Mouse (Mus musculus): ENCODE data around the gene Ptbp1.
A peak's percentile ranks its signal among the peaks of the same experiment; 100 is the strongest.

Ptbp1 gene

DNA sequence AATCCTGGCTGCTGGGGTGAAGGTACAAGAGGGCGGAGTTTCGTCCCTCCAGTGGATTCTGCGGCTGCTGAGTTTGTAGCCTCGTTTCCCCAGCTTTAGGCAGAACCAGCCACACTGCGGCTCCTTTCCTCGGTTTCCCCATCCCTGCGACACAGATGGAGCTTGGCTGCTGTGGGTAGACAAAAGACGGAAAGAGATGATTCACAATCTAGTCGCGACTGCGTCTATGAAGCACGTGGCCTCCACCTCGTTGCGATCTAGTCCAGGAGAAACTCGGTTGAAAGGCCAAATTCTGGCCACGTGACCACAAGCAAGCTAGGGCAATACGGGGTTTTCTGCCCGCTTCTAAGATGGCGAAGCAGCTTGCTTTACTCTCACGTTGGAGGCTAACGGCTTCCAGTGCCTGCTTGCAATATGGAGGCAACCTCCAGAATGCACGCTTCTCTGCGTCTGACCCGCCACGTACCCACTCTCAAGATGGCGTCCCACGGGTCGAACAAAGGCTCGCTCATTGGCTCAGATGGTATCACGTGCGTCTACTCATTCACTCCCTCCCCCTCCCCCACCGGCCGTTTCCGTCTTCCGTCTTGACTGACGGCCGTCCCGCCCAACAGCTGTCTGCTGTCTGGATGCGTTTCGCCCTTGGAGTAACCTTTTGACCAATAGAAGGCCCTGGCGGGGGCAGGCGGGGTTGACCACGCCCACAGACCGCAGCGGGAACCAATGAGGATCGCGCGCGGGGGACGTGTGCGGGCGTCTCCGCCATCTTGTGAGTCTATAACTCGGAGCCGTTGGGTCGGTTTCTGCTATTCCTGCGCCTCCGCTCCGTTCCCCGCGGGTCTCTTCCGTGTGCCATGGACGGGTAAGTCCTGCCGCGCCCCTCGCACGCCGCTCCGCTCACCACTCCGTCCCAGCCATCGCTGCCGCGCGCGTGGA, at the start of gene Ptbp1:
Gene Ptbp1 (plus strand): TSS at position 568 of the 936 bp plus-strand sequence.
- DNase-seq (ENCODE audit: low read depth) = peak; percentile 100

DNA sequence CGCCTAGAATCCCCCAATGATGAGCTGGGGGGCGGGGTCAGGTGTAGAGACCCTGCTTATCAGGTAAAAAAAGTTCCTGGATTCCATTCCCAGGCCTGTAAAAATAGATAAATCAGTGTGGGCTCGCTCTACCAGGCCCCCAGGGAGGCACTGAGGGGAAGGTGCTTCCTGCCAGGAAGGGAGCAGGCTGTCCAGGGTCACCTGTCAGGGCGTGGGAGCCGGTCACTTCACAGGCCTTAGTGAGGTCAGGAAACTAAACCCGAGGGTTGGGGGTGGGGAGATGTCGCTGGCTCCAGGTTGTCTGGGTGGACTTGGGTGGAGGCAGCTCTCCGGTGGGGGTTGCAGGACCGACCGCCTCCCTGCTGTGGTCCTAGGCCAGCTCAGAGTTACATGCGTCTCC, 48.6 kb upstream of the Ptbp1 start:
- no peak for DNase-seq (ENCODE audit: low read depth)

GRCm38 (mm10) chr10:79806331-79806730, 47.9 kb upstream of the Ptbp1 start:
- no peak for DNase-seq (ENCODE audit: low read depth)

DNA sequence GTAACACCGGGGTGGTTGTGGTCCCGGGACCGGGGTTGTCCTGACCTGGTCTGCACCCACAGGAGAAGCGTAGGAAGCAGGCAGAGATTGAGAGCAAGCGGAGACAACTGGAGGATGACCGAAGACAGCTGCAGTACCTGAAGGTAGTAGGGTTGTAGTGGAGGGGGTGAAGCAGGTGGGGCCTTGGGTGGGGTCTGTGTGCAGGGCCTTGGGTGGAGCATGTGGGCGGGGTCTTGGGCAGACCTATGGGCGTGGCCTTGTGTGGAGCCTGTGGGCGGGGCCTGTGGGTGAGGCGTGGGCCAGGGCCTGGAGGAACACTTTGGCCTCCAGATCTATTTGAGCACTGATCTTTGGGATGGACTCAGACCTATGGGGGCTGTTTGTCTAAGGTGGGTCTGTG, 47.3 kb upstream of the Ptbp1 start:
- DNase-seq (ENCODE audit: low read depth) = no peak

DNA sequence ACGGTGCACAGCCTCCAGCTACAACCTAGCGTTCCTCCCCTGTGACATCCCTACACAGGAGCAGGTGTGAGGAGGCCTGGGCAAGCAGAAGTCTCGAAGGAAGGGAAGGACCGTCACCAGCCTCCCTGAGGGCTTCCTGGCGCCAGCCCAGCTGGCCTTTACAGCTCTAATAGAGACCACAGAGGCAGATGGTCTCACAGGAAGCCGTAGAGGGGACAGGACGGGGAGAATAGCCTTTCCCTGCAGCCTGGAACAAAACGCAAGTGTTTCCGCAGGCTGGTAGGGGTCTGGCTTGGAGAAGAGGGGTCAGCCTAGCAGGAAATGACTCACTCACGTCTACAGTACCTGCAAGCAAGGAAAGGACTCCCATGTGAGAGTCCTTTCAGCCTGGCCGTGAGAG, 46.4 kb upstream of the Ptbp1 start:
- DNase-seq (ENCODE audit: low read depth) = no peak

DNA sequence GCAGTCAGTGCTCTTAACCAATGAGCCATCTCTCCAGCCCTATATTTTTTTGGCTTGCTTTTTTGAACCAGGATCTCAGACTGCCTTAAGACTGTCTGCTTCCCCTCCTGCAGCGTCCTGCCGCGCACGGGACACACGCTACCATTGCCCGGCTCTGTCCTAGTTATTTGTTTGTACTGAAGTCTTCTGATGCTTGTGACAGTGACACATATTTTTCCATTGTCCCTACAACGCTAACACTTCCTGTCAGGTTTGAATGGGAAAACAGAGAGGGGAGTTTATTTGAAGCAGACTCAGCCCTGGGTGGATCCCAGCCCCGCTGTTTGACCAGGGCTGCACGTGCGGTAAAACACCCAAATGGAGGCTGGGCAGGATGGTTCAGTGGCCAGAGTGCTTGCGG, 45.5 kb upstream of the Ptbp1 start:
- DNase-seq (ENCODE audit: low read depth) = no peak

DNA sequence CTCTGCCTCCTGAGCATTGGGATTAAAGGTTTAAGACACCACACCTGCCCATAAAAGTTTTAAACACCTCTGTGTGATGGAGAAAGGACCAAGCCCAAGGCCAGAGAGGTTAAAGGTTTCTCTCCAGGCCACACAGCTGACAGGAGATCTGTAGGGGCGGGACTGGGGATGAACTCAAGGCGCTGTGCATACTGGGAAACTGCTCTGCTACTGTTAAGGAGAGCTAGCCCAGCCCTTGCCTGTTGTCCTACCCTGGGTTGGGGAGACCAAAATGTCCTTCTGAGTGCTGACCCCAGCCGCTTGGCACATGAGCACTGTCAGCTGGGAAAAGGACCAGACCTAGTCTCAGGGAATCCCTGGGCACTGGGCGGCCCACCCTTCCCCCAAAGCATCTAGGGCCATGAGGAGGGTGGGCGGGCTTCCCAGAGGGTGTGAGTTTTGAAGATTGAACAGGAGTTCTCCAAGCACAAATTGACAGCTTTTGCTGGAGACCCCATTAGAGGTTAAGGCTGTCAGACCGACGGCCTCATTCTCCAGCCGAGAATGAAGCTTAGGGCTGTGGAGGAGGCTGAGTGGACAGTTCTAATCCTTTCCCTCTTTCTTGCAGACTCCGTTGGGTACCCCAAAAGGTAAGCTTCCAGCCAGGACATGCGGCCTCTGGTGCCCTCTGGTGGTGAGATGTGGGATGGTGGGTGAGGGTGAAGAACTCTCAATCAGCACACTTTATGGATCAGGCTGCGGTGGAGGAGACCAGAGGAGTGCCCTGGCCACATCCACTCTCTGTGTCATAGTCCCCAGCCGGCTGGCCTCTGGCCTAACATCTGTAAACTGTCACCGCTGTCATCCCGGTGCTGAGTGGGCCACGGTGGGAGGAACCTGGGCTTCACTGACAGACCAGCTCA, 42.2 kb upstream of the Ptbp1 start:
- no peak for DNase-seq (ENCODE audit: low read depth)

GRCm38 (mm10) chr10:79814271-79814842, 39.9 kb upstream of the Ptbp1 start:
- DNase-seq (ENCODE audit: low read depth) = no peak

DNA sequence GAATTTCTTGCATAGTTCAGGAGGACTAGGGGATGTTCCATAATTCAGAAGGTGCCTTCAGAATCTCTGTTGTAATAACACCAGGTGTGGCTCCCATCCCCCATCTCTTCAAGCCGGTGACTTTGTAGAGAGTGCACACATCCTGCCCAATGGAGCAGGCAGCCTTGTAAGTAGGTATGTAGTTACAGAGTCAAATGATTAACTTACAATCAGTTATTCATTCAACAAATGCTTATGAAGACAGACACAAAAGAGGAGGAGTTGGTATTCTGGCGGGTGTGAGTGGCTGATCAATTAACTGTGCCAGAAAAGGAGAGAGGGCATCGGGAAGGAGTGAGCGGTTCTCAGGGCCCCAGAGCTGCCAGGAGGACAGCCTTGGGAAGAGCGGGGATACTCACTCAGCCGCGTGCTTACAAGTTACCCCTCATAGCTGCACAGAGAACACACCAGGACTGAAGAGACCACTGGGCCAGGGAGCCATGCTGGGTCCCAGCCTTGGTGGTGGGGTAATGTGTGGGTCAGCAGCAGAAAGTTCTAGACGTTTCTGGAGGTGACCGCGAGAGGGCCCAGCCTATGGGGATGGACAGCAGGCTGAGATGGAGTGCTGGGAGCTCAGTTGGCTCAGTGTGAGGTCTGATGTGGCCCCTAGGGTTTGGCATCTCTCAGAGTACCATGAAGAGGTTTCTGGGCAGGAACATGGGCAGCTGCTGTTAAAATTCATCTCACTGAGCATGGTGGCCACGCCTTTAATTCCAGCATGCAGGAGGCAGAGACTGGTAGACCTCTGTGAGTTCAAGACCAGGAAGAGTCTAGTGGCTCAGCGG, 38.3 kb upstream of the Ptbp1 start:
- no peak for DNase-seq (ENCODE audit: low read depth)

GRCm38 (mm10) chr10:79817111-79817510, 37.1 kb upstream of the Ptbp1 start:
- DNase-seq (ENCODE audit: low read depth) = no peak

GRCm38 (mm10) chr10:79818225-79818624, 36.0 kb upstream of the Ptbp1 start:
- DNase-seq (ENCODE audit: low read depth) = no peak

GRCm38 (mm10) chr10:79819606-79820005, 34.6 kb upstream of the Ptbp1 start:
- DNase-seq (ENCODE audit: low read depth) = no peak

- DNase-seq (ENCODE audit: low read depth) = no peak
Measured at GRCm38 (mm10) chr10:79820277-79820676, 34.0 kb upstream of the Ptbp1 start.

DNA sequence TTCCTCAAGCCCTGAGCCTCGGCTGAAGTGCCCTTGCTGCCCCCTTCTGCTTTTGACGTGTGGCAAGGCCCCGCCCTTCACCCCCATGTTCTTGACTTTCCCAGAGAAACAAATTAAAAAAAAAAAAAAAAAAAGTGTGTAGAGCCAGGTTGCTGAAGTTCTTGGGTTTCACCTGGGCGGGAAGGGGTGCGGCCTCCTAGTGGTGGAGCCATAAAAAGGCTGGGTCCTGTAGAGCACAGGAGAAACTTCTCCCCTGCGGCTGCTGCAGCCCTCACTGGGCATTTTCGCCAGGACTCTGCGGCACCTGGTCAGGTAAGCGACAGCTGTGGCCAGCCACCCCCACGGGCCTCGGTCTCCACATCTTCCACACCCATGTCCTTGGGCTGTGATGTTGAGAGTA, 33.4 kb upstream of the Ptbp1 start, which contains the start of gene Misp:
Gene Misp (plus strand): TSS at position 208 of the 400 bp plus-strand sequence.
- no peak for DNase-seq (ENCODE audit: low read depth)

DNA sequence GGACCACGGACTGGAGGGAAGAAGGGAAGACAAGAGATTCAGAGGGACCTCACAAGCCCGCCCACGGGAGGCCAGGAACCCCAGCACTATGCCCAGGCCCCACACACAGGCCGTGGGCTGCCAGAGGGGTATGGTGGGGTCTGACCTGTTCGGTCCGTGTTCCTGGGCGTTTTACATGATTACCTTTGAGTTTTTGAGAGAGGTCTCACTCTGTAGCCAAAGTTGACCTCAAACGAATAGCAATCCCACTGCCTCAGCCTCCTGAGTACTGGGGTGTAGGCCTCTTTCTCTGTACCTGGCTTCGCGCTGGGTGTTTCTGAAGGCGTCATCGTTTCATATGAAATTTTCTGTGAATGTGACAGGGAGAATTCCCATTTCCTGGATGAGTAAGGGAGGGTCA, 32.5 kb upstream of the Ptbp1 start:
- no peak for DNase-seq (ENCODE audit: low read depth)

GRCm38 (mm10) chr10:79822372-79822771, 31.9 kb upstream of the Ptbp1 start:
- DNase-seq (ENCODE audit: low read depth) = no peak

GRCm38 (mm10) chr10:79823011-79823410, 31.2 kb upstream of the Ptbp1 start:
- no peak for DNase-seq (ENCODE audit: low read depth)

DNA sequence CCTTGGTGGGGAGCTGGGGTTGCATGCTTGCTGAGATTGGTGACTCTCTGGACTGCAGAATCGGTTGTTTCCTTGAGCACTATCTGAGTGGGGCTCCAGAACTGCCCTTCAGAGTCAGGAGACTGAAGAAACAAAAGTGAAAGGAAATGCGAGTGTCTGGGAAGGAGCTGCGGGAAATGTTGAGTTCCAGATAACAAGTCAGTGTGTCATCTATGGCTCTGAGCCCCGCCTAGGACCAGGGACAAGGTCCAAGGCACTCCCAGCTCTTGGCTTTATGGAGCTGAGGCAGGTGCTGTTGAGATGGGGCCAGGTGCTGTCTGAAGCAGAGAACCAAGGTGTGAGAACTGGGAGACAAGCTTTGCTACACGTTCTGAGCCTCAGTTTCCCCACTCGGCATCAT, 29.8 kb upstream of the Ptbp1 start:
- DNase-seq (ENCODE audit: low read depth) = peak; percentile 40

GRCm38 (mm10) chr10:79831583-79831982, 22.6 kb upstream of the Ptbp1 start:
- no peak for DNase-seq (ENCODE audit: low read depth)

DNA sequence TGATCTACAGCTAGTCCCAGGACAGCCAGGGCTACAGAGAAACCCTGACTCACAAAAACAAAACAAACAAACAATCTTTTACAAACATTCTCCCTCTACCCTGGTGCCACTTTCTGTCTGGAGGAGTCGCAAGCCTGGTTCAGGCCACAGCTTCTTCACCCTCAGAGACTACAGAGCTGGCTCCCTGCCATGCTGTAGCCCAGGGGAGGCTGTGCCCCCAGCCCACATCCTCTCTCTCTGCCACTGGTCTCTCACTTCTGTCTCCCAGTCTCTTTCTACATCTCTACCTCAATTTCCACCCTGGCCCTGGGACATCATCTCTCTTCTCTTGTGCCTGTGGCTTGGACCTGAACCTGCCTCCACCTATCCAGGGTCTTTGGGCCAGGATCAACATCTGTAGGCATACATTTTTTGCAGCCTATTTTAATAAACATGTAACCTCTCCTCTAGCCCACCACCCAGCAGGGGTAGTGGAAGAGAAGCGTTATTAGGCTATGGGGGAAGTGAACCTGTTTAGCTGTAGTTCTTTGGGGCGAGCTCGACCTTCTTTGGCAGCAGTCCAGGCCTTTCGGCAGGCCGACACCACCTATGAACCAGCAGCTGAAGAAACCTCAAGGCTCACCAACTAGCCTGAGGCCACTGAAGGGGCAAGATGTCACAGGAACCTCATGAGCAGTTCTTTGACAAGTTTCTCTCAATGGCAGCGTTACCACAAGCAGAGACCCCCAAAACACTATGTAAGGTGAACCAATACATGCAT, 22.0 kb upstream of the Ptbp1 start:
- no peak for DNase-seq (ENCODE audit: low read depth)

DNA sequence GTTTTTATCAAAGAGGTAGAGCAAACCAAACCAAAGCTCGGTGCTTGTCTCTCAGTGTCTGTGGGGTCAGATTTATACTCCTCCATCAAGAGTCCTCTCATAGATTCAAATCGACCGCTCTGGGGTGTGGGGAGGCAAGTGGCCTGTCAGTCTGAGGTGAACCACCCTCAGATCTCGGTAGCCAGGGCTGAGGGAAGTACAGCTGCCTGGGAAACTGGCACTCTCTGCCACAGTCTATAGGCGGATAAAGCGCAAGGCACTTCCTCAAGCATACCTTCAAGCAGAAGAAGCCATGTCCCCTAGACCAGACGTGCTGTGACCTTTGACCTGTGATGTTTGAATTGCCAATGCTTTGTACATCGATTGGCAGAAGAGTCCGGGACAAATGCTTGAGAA, 21.4 kb upstream of the Ptbp1 start:
- DNase-seq (ENCODE audit: low read depth) = no peak

All from fibroblast of lung, adult 2 months (primary cell).